Mouse (Mus musculus): Measurements from ENCODE around the gene H3f3a. TPM values are rescaled to one million over a fixed set of nuclear protein-coding genes. Genes with fewer than 3 reads are reported as not detected.

The H3f3a gene
- polyA plus RNA-seq, 1 experiment from 2014 or later: 2,025 TPM

DNA sequence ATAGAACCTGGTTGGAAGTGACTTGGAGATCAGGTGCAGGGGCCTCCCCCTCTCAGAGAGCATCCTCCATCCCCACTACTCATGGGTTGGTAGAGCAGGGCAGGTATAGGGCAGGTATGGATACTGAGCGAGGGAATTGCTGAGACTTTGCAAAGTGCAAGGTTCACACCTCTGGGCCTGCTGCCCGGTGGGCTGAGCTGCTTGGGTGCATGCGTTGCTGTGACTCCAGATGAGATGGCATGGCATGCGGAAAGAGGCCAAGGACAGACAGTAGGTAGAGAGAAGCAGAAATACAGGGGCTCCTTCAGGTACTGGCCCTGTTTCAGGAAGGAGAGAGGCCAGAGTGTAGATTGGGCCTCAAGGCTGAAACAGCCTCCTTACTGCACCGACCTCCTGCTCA lies 32.5 kb downstream of the H3f3a start:
- H3K36me3 ChIP-seq (ENCODE audit: control insufficient read depth, insufficient read depth, low read length): no peaks in the 10 kb centered on the region
- ATAC-seq (replicated peaks; ENCODE audit: low FRiP score, low TSS enrichment, low read depth): no peak
- WGBS: 59% methylated on average over 5 of the region's 5 CpGs

DNA sequence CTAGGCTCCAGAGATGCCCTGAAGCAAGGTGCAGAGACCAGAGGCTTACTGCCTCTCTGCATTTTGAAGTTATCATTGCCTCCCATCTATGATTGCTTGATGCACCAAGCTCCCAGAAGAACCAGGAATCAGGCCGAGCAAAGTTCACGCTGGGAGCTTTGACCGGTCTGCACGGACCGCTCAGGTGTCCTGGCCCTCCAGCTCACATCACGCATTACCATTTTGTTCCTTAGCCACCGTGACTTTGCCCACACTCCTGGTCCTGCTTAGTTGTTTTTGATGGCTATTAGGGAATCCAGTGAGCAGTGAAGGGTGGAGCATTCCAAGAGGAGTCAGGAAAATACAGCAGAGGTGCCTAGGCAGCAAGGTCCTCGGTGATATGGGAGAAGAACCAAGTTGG lies 33.5 kb downstream of the H3f3a start:
- no peak for ATAC-seq (replicated peaks; ENCODE audit: low FRiP score, low TSS enrichment, low read depth)
- H3K27ac ChIP-seq (ENCODE audit: low read depth): no peak overlapping the region

More for the DNA sequence above, 32.5 kb downstream of the H3f3a start:
- Histone ChIP-seq H3K4me2 (ENCODE audit: low read length) (no peak overlapping the region), H3K4me1 (replicated peaks; ENCODE audit: control insufficient read depth, insufficient read depth, low read length) (peaks cover 7% of the 10 kb centered on the region), H3K4me3 (ENCODE audit: low read depth, low read length) (no peak overlapping the region), H3K9ac (ENCODE audit: low read length) (no peak overlapping the region), H3K27me3 (replicated peaks; ENCODE audit: control insufficient read depth, insufficient read depth, low read length) (no peaks in the 10 kb centered on the region), H3K9me3 (ENCODE audit: control insufficient read depth, low read length) (no peaks in the 10 kb centered on the region), H3K27ac (ENCODE audit: low read depth) (peak overlapping the region; percentile 54; the same call in 1 of the 2 replicates)
- DNase-seq (ENCODE audit: low spot score): no peak

DNA sequence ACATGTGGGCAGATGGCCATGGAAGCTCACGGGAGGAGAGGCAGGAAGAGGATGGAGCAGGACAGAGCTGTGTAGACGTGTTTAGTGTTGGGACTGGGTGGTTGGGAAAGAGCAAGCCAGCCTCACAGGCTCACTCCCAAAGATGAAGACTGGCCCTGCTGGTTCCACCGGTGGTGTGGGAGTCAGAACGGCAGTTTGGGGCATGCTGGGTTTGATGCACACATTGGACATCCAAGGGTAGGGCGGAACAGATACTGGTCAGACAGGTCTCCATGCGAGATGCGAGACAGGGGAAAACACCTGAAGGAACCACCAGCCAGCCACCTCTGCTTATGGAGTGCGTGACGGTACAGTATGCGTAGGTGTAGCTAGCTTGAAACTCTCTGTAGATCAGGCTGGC lies 34.8 kb downstream of the H3f3a start:
- Histone ChIP-seq H3K9me3 (ENCODE audit: control insufficient read depth, low read length) (peaks cover 3% of the 10 kb centered on the region; the same call in 1 of the 2 replicates), H3K4me2 (ENCODE audit: low read length) (peak overlapping the region; percentile 89), H3K36me3 (ENCODE audit: control insufficient read depth, insufficient read depth, low read length) (no peaks in the 10 kb centered on the region), H3K4me1 (replicated peaks; ENCODE audit: control insufficient read depth, insufficient read depth, low read length) (peaks cover 18% of the 10 kb centered on the region), H3K9ac (ENCODE audit: low read length) (no peak overlapping the region), H3K27ac (ENCODE audit: low read depth) (no peak overlapping the region), H3K4me3 (ENCODE audit: low read depth, low read length) (peak overlapping the region; percentile 68), H3K27me3 (replicated peaks; ENCODE audit: control insufficient read depth, insufficient read depth, low read length) (no peaks in the 10 kb centered on the region)
- DNase-seq (ENCODE audit: low spot score) (no peak), ATAC-seq (replicated peaks; ENCODE audit: low FRiP score, low TSS enrichment, low read depth) (no peak)
- 81% methylated on average over 10 of the region's 10 CpGs for WGBS

More for the DNA sequence above, 33.5 kb downstream of the H3f3a start:
- H3K36me3 ChIP-seq (ENCODE audit: control insufficient read depth, insufficient read depth, low read length): no peaks in the 10 kb centered on the region
- no peaks in the 10 kb centered on the region for H3K9me3 ChIP-seq (ENCODE audit: control insufficient read depth, low read length)
- H3K4me2 ChIP-seq (ENCODE audit: low read length): no peak overlapping the region
- no peak overlapping the region for H3K9ac ChIP-seq (ENCODE audit: low read length)
- H3K4me3 ChIP-seq (ENCODE audit: low read depth, low read length): no peak overlapping the region
- no peaks in the 10 kb centered on the region for H3K27me3 ChIP-seq (replicated peaks; ENCODE audit: control insufficient read depth, insufficient read depth, low read length)
- WGBS: 86% methylated on average over 8 of the region's 8 CpGs
- H3K4me1 ChIP-seq (replicated peaks; ENCODE audit: control insufficient read depth, insufficient read depth, low read length): peaks cover 17% of the 10 kb centered on the region
- no peak for DNase-seq (ENCODE audit: low spot score)

DNA sequence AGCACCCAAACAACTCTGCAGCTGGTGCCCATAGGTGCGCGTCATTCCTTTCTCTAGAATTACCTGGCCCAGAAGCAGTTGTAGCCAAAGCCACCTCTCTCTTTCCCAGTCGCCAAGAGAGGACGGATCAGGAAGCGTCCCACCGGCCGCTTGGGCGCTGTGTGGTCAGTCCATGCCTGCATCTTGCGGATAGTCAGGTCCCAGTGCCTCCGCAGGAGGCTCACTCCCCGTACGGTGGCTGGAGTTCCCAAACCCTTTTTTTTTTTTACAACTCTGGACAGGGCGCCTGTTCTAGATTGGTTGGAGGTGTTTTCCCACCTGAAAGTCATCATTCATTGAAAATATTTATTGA lies 35.4 kb downstream of the H3f3a start:
- Histone ChIP-seq H3K27me3 (replicated peaks; ENCODE audit: control insufficient read depth, insufficient read depth, low read length) (no peaks in the 10 kb centered on the region), H3K4me3 (ENCODE audit: low read depth, low read length) (peak overlapping the region; percentile 68), H3K36me3 (ENCODE audit: control insufficient read depth, insufficient read depth, low read length) (no peaks in the 10 kb centered on the region), H3K27ac (ENCODE audit: low read depth) (peak overlapping the region; percentile 96), H3K4me1 (replicated peaks; ENCODE audit: control insufficient read depth, insufficient read depth, low read length) (peaks cover 18% of the 10 kb centered on the region), H3K9ac (ENCODE audit: low read length) (peak overlapping the region; percentile 81), H3K4me2 (ENCODE audit: low read length) (peak overlapping the region; percentile 89), H3K9me3 (ENCODE audit: control insufficient read depth, low read length) (peaks cover 3% of the 10 kb centered on the region; the same call in 1 of the 2 replicates)
- no peak for DNase-seq (ENCODE audit: low spot score)
- ATAC-seq (replicated peaks; ENCODE audit: low FRiP score, low TSS enrichment, low read depth): peak; percentile 37
- WGBS: under 1% methylated on average over 13 of the region's 13 CpGs

DNA sequence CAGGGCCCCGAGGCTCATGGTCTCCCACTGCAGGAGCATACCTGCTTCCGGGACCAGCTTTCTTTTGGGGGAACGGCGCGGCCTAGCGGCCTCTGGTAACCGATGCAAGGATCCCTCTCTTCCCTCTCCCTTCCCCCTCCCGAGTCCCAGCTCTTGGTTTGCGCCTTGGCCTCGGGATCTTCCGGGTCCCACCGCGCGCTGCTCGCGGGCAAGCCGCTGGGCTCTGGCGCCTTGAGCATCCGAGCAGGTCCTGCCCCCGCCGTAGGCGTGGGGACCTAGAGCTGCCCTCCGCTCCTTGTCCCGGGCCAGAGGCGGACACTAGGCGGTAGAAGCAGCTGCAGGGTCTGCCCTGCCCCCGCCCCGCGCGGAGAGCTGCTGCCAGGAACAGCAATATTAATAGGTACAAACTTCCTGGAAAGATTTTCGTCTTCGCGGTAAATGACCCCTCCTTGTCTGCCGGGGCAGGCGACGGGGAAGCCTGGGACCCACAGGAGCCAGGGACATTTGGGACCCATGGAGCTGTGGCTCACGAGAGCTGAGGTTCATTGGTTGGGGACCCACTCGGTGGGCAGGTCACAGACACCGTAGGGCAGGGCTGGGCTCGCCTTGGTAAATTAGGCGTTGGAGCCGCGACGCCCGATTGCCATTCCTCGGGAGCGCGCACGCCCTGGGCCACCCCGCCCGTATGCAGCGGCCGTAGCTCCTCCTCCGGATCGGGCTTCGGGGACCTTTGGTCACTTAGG lies 35.9 kb downstream of the H3f3a start:
- peak overlapping the region; percentile 68 for H3K4me3 ChIP-seq (ENCODE audit: low read depth, low read length)
- no peaks in the 10 kb centered on the region for H3K27me3 ChIP-seq (replicated peaks; ENCODE audit: control insufficient read depth, insufficient read depth, low read length)
- peaks cover 18% of the 10 kb centered on the region for H3K4me1 ChIP-seq (replicated peaks; ENCODE audit: control insufficient read depth, insufficient read depth, low read length)
- under 1% methylated on average over 56 of the region's 56 CpGs for WGBS
- ATAC-seq (replicated peaks; ENCODE audit: low FRiP score, low TSS enrichment, low read depth) (peak; percentile 89), DNase-seq (ENCODE audit: low spot score) (peak; percentile 94)
- peak overlapping the region; percentile 96 for H3K27ac ChIP-seq (ENCODE audit: low read depth)
- peak overlapping the region; percentile 81 for H3K9ac ChIP-seq (ENCODE audit: low read length)
- peak overlapping the region; percentile 89 for H3K4me2 ChIP-seq (ENCODE audit: low read length)
- H3K9me3 ChIP-seq (ENCODE audit: control insufficient read depth, low read length): peaks cover 3% of the 10 kb centered on the region; the same call in 1 of the 2 replicates
- no peaks in the 10 kb centered on the region for H3K36me3 ChIP-seq (ENCODE audit: control insufficient read depth, insufficient read depth, low read length)

DNA sequence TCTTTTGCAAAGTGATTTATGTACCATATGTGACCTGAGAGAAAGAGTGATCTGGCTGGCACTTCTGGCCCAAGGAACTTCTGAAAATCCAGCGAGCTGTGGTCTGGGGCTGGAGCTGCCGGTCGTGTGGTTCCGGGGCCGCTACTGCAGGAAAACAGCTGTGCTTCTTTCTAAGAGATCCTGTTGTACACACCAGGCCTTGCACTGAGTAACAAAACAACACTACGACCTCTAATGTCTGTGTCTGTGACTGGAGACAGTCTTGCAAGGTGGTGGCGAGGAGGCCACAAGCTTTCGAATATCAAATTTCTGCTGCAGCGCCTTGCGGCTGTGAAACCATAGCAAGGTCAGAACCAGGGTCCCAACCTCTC lies 36.5 kb downstream of the H3f3a start:
- H3K4me1 ChIP-seq (replicated peaks; ENCODE audit: control insufficient read depth, insufficient read depth, low read length): peaks cover 18% of the 10 kb centered on the region
- H3K9ac ChIP-seq (ENCODE audit: low read length): peak overlapping the region; percentile 81
- ATAC-seq (replicated peaks; ENCODE audit: low FRiP score, low TSS enrichment, low read depth): peak; percentile 20; the same call in 1 of the 2 replicates
- no peaks in the 10 kb centered on the region for H3K27me3 ChIP-seq (replicated peaks; ENCODE audit: control insufficient read depth, insufficient read depth, low read length)
- 4% methylated on average over 10 of the region's 10 CpGs for WGBS
- peak overlapping the region; percentile 96 for H3K27ac ChIP-seq (ENCODE audit: low read depth)
- H3K9me3 ChIP-seq (ENCODE audit: control insufficient read depth, low read length): peaks cover 3% of the 10 kb centered on the region; the same call in 1 of the 2 replicates
- no peak for DNase-seq (ENCODE audit: low spot score)
- no peaks in the 10 kb centered on the region for H3K36me3 ChIP-seq (ENCODE audit: control insufficient read depth, insufficient read depth, low read length)
- H3K4me2 ChIP-seq (ENCODE audit: low read length): peak overlapping the region; percentile 89
- H3K4me3 ChIP-seq (ENCODE audit: low read depth, low read length): peak overlapping the region; percentile 68

DNA sequence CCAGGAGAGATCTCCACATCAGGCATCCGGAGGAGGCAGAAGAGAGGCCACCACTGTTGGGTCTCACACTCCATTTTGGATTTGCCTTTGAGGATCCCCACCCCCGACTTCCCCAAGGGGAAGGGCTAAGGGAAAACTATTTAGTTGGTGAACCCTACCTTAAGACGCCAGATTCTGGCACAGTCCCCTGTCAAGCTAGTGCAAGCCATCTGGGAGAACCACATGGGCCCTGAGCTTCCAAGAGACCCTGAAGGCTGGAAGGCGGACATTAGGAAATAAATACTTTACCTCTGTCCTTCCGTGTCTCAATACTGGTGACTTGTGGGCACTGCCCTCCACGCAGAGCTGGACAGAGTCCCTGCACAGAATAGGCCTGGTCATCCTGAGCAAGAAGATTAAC lies 37.2 kb downstream of the H3f3a start:
- Histone ChIP-seq H3K27me3 (replicated peaks; ENCODE audit: control insufficient read depth, insufficient read depth, low read length) (no peaks in the 10 kb centered on the region), H3K9ac (ENCODE audit: low read length) (no peak overlapping the region), H3K9me3 (ENCODE audit: control insufficient read depth, low read length) (peaks cover 3% of the 10 kb centered on the region; the same call in 1 of the 2 replicates), H3K4me2 (ENCODE audit: low read length) (no peak overlapping the region), H3K36me3 (ENCODE audit: control insufficient read depth, insufficient read depth, low read length) (no peaks in the 10 kb centered on the region), H3K4me1 (replicated peaks; ENCODE audit: control insufficient read depth, insufficient read depth, low read length) (peaks cover 18% of the 10 kb centered on the region), H3K4me3 (ENCODE audit: low read depth, low read length) (no peak overlapping the region), H3K27ac (ENCODE audit: low read depth) (peak overlapping the region; percentile 27; the same call in 1 of the 2 replicates)
- 87% methylated on average over 6 of the region's 6 CpGs for WGBS
- ATAC-seq (replicated peaks; ENCODE audit: low FRiP score, low TSS enrichment, low read depth): no peak
- no peak for DNase-seq (ENCODE audit: low spot score)

DNA sequence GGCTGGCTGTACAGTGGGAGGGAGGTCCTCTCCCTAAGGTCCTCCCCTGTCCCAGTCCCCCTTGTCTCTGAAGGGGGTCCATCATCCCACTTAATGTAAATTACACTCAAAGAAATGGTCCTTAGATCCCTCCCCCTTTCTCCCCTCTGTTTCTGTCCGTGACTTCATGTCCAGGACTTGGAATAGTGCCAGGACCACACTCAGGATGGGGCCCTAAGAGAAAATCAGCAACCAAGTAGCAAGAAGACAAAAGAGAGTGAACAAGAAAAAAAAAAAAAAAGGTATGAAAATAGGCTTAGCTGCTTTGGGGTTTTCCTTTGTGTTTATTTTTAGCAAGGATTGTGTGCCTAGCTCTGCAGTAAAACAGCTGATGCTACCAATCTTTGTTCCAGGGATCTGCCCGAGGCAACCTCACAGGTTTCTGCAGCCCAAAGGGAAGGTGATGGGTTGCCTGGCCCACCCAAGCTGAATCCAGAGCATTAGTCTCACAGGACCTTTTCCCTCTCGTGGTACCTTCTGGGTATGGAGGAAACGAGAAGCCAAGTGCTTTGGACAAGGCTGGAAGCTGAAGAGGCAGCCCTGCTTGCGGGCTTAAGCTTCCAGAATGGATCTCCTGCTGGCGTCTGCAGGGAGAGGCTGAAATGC lies 37.8 kb downstream of the H3f3a start:
- Histone ChIP-seq H3K9ac (ENCODE audit: low read length) (no peak overlapping the region), H3K4me3 (ENCODE audit: low read depth, low read length) (no peak overlapping the region), H3K27me3 (replicated peaks; ENCODE audit: control insufficient read depth, insufficient read depth, low read length) (no peaks in the 10 kb centered on the region), H3K36me3 (ENCODE audit: control insufficient read depth, insufficient read depth, low read length) (no peaks in the 10 kb centered on the region), H3K27ac (ENCODE audit: low read depth) (peak overlapping the region; percentile 27; the same call in 1 of the 2 replicates), H3K4me2 (ENCODE audit: low read length) (no peak overlapping the region), H3K4me1 (replicated peaks; ENCODE audit: control insufficient read depth, insufficient read depth, low read length) (peaks cover 18% of the 10 kb centered on the region), H3K9me3 (ENCODE audit: control insufficient read depth, low read length) (peaks cover 3% of the 10 kb centered on the region; the same call in 1 of the 2 replicates)
- WGBS: 63% methylated on average over 6 of the region's 6 CpGs
- DNase-seq (ENCODE audit: low spot score) (no peak), ATAC-seq (replicated peaks; ENCODE audit: low FRiP score, low TSS enrichment, low read depth) (no peak)
